Mouse (Mus musculus) midbrain, embryonic 11.5 days (tissue): ENCODE data around the gene Ankrd13b. TPM values are rescaled to one million over a fixed set of nuclear protein-coding genes. Genes with fewer than 3 reads are reported as not detected.

Experiments used
- ATAC-seq: fragments of 200-750 bp; cut with Nextera tagmentation; 2 replicates; pipeline ENCODE4 v1.8.0; 2017; ENCODE audit warnings: moderate TSS enrichment, moderate library complexity; ENCODE audit not compliant: low FRiP score
- DNase-seq: peaks from one replicate; pipeline ENCODE4 v3.0.0; 2015; ENCODE audit warnings: low spot score; ENCODE audit errors: missing footprints
- H3K27ac ChIP-seq: fragments of 300-500 bp; sonication (generic); 2 replicates; pipeline ENCODE4 v1.5.1; 2014; ENCODE audit warnings: low read depth, low read length
- H3K27me3 ChIP-seq: fragments of 300-500 bp; sonication (generic); 2 replicates; pipeline ENCODE4 v1.6.1; 2014; ENCODE audit warnings: mild to moderate bottlenecking, low read length, moderate library complexity, mixed read lengths; ENCODE audit not compliant: control insufficient read depth, insufficient read depth
- H3K36me3 ChIP-seq: fragments of 300-500 bp; sonication (generic); 2 replicates; pipeline ENCODE4 v1.6.1; 2014; ENCODE audit warnings: mild to moderate bottlenecking, low read length, moderate library complexity, mixed read lengths; ENCODE audit not compliant: control insufficient read depth, insufficient read depth
- H3K4me1 ChIP-seq: fragments of 300-500 bp; sonication (generic); 2 replicates; pipeline ENCODE4 v1.6.1; 2014; ENCODE audit warnings: low read length; ENCODE audit not compliant: control insufficient read depth, insufficient read depth
- H3K4me2 ChIP-seq: fragments of 300-500 bp; sonication (generic); 2 replicates; pipeline ENCODE4 v1.6.1; 2014; ENCODE audit warnings: mild to moderate bottlenecking, moderate library complexity
- H3K4me3 ChIP-seq: fragments of 300-500 bp; sonication (generic); 2 replicates; pipeline ENCODE4 v1.5.1; 2014; ENCODE audit warnings: low read depth, low read length
- H3K9ac ChIP-seq: fragments of 300-500 bp; sonication (generic); 2 replicates; pipeline ENCODE4 v1.6.1; 2014; ENCODE audit warnings: low read length
- H3K9me3 ChIP-seq: fragments of 300-500 bp; sonication (generic); 2 replicates; pipeline ENCODE4 v1.6.1; 2016; ENCODE audit warnings: low read length; ENCODE audit not compliant: control insufficient read depth
- WGBS: fragments of 180-500 bp; shearing (Covaris S2); extraction: QIAGEN DNeasy Blood & Tissue Kit; methylation state at CpG from one replicate; pipeline ENCODE4 v1.1.7; 2014; 5-methylcytosine and 5-hydroxymethylcytosine counted together
- polyA plus RNA-seq: library from polyadenylated mRNA; unstranded; fragments of >200 nt; fragmentation: Nextera tagmentation; extraction: Ambion mirVana; gene quantifications from 2 replicates; pipeline ENCODE4 v1.2.1, GENCODE M21; 2014

Ankrd13b gene
- polyA plus RNA-seq, 1 experiment from 2014 or later = 13.5 TPM

DNA sequence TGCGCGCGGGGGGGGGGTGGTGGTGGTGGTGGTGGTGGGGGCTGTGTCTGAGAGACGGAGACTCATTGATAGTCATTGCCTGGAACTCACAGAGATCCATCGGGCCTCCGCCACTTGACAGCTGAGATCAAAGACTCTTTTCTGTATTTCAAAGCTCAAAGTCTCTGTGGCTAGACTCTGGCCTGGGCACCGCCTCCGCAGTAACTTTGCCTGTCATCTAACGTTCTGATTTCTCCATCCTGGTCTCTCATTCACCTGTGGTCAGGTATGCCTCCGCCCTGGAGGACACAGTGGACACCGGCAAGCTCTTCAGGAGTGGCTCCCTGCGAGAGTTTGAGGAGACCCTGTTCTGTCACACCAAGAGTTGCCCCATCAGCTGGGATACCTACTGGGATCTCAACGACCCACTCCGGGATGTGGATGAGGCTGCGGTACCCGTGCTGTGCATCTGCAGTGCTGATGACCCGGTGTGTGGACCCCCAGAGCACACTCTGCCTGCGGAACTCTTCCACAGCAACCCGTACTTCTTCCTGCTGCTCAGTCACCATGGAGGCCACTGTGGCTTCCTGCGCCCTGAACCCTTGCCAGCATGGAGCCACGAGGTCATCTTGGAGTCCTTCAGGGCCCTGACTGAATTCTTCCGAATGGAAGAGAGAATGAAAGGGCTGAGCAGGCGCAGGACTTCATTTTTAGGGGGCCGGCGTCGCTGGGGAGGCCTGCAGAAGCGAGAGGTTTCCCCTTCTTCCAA lies 28.7 kb upstream of the Ankrd13b start:
- 83% methylated on average over 27 of the region's 27 CpGs for WGBS
- H3K27me3 ChIP-seq = peaks cover 14% of the 10 kb centered on the region
- no peak overlapping the region for H3K9ac ChIP-seq
- H3K36me3 ChIP-seq = no peaks in the 10 kb centered on the region
- H3K4me1 ChIP-seq = peaks cover 29% of the 10 kb centered on the region
- H3K4me3 ChIP-seq = no peak overlapping the region
- no peak overlapping the region for H3K4me2 ChIP-seq
- no peak overlapping the region for H3K27ac ChIP-seq
- no peak for DNase-seq
- H3K9me3 ChIP-seq = no peaks in the 10 kb centered on the region
- no peak for ATAC-seq

DNA sequence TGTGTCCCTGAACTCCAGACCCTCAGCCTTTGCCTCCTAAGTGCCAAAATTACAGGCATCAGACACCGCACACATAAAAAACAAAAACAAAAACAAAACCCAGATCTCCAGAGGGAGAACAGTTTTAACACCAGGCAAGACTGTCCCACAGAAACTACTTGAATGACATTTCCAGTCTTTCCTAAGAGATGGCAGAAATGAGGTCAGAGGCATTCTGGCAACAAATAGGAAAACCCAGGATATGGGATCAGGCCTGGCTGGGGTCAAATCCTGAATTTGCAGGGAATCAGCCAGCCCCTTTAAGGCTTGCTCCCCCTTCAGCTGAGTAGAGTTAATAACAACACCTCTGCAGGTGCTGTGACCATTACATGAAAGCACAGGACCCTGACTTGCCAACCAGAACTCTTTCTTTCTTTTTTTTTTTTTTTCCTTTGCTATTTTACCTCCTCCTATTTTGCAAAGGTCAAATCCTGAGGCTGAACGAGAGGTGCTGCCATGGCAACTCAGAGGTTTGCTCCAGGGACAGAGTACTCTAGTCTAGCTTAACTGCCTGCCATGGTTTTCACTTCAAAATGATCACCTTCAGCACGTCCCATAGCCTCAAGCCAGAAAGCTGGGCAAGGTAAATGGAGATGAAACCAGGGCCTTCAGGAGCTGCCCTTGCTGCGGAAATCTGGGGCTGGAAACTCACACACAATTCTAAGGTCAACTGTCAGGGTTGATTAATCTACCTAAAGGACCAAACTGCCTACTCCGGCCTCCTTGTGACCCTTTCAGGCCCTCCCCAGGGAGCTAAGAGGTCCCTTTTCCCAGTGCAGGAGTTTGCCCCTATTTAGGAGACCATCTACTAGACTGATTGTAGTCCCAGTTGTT lies 27.3 kb upstream of the Ankrd13b start:
- Histone ChIP-seq H3K9me3 (no peaks in the 10 kb centered on the region), H3K4me2 (no peak overlapping the region), H3K36me3 (no peaks in the 10 kb centered on the region), H3K27me3 (peaks cover 14% of the 10 kb centered on the region), H3K27ac (no peak overlapping the region), H3K4me3 (no peak overlapping the region), H3K9ac (no peak overlapping the region), H3K4me1 (peaks cover 33% of the 10 kb centered on the region)
- WGBS = 51% methylated on average over 5 of the region's 5 CpGs
- ATAC-seq (no peak), DNase-seq (no peak)

- no peaks in the 10 kb centered on the region for H3K9me3 ChIP-seq
- ATAC-seq (no peak), DNase-seq (peak; percentile 90)
- 7% methylated on average over 39 of the region's 39 CpGs for WGBS
- H3K4me3 ChIP-seq = peak within 1 kb of the TSS; percentile 41
- peak within 1 kb of the TSS; percentile 81 for H3K4me2 ChIP-seq
- H3K27ac ChIP-seq = no peak within 1 kb of the TSS; the same call in 1 of the 2 replicates
- H3K36me3 ChIP-seq = no peaks in the 10 kb centered on the region
- H3K4me1 ChIP-seq = peaks cover 33% of the 10 kb centered on the region
- H3K9ac ChIP-seq = peak within 1 kb of the TSS; percentile 55
- H3K27me3 ChIP-seq = peaks cover 14% of the 10 kb centered on the region
Measured at GRCm38 (mm10) chr11:77515637-77516552, 26.4 kb upstream of the Ankrd13b start, which contains the start of gene Trp53i13. Gene Trp53i13, minus strand, starts transcription at chr11:77515980.

- WGBS = 0% methylated on average over 66 of the region's 72 CpGs
- Histone ChIP-seq H3K36me3 (no peaks in the 10 kb centered on the region), H3K27me3 (peaks cover 14% of the 10 kb centered on the region), H3K27ac (no peak within 1 kb of the TSS; the same call in 1 of the 2 replicates), H3K4me3 (peak within 1 kb of the TSS; percentile 41), H3K9me3 (no peaks in the 10 kb centered on the region), H3K4me1 (peaks cover 33% of the 10 kb centered on the region), H3K4me2 (peak within 1 kb of the TSS; percentile 81), H3K9ac (peak within 1 kb of the TSS; percentile 55)
- ATAC-seq = peak; percentile 71
- peak; percentile 98 for DNase-seq
Measured at GRCm38 (mm10) chr11:77514832-77515636, 25.6 kb upstream of the Ankrd13b start, which contains the start of gene Abhd15. Gene Abhd15, plus strand, starts transcription at chr11:77515121.

DNA sequence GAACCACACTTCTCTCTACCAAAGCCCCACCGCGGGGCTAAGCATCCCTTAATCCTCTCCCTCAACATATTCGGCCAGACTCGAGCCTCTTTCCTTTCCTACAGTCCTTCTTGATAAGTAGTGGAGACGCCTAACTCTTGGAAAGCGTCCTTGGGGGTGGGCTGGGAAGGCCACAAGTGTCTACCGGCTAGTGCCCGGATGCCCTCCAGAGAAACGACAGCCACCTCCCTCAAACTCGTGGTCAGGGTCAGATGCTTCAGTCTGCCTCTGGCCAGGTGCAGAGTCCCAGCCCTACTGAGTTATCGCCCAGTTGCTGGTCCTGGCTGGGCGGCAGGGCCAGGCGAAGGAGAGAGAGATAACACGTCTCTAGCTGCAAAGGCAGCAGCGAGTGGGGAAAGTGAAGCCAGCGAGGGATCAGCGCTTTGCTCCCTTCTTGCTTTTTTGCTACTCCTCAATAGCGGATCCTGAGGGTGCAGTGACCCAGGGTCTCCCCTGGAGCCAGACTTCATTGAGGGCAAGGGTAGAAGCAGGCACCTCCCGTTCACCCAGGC lies 24.9 kb upstream of the Ankrd13b start:
- WGBS = 2% methylated on average over 19 of the region's 19 CpGs
- Histone ChIP-seq H3K4me3 (peak overlapping the region; percentile 41), H3K4me2 (peak overlapping the region; percentile 81), H3K27ac (no peak overlapping the region), H3K36me3 (no peaks in the 10 kb centered on the region), H3K27me3 (peaks cover 14% of the 10 kb centered on the region), H3K9me3 (no peaks in the 10 kb centered on the region), H3K9ac (peak overlapping the region; percentile 55), H3K4me1 (peaks cover 30% of the 10 kb centered on the region)
- ATAC-seq (no peak), DNase-seq (peak; percentile 96)

DNA sequence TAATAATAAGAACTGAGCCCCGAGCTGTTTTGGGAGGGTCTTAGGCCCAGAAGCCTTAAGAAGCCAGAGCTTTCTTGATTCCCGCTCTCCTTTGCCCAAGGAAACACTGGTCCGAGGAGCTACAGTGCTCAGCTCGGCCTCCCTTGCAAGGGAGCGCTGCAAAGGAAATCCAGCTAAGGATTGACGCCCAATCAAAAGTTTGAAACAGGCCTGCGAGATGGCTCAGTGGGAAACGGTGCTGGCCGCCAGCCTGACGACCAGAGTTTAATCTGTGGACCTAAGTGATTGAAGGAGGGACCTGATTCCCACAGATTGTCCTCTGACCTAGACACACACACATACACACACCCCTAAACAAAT lies 24.3 kb upstream of the Ankrd13b start:
- ATAC-seq (no peak), DNase-seq (no peak)
- Histone ChIP-seq H3K9ac (peak overlapping the region; percentile 51), H3K4me3 (peak overlapping the region; percentile 59), H3K36me3 (no peaks in the 10 kb centered on the region), H3K27me3 (peaks cover 14% of the 10 kb centered on the region), H3K4me2 (peak overlapping the region; percentile 81), H3K27ac (no peak overlapping the region), H3K9me3 (no peaks in the 10 kb centered on the region), H3K4me1 (peaks cover 30% of the 10 kb centered on the region)
- WGBS = 5% methylated on average over 10 of the region's 10 CpGs

GRCm38 (mm10) chr11:77512891-77513810 lies 23.7 kb upstream of the Ankrd13b start:
- Histone ChIP-seq H3K4me1 (peaks cover 35% of the 10 kb centered on the region), H3K4me2 (peak overlapping the region; percentile 81), H3K27ac (no peak overlapping the region), H3K9ac (peak overlapping the region; percentile 68), H3K36me3 (no peaks in the 10 kb centered on the region), H3K27me3 (peaks cover 14% of the 10 kb centered on the region), H3K4me3 (peak overlapping the region; percentile 59), H3K9me3 (no peaks in the 10 kb centered on the region)
- whole genome bisulfite sequencing = under 1% methylated on average over 73 of the region's 84 CpGs
- ATAC-seq (peak; percentile 53), DNase-seq (peak; percentile 99)
